Mouse (Mus musculus) G1E (cell line): ENCODE measurements at regions not wholly inside any gene's neighbourhood (a gene's known extent, or its start where the extent isn't known, plus 50 kb on each side); places are given as distances from the start of the nearest gene placed in this dataset.

Experiments
- ATAC-seq: 2 replicates; pipeline ENCODE4 v1.8.0; 2016; ENCODE audit warnings: mild to moderate bottlenecking; ENCODE audit not compliant: insufficient number of reproducible peaks, poor library complexity, low FRiP score, severe bottlenecking; ENCODE audit errors: extremely low read depth
- DNase-seq: peaks from one replicate; pipeline ENCODE4 v3.0.0; 2012; ENCODE audit warnings: low spot score
- H3K27me3 ChIP-seq: 2 replicates; pipeline ENCODE4 v1.6.1; 2012; ENCODE audit warnings: mild to moderate bottlenecking, low read length, inconsistent platforms; ENCODE audit not compliant: insufficient read depth
- H3K36me3 ChIP-seq: replicated peaks from 2 replicates; pipeline ENCODE3; 2012; ENCODE audit warnings: mild to moderate bottlenecking, inconsistent platforms
- H3K4me1 ChIP-seq: 2 replicates; pipeline ENCODE4 v1.6.1; 2012; ENCODE audit warnings: low read depth, low read length, inconsistent platforms, mixed read lengths; ENCODE audit not compliant: insufficient read depth
- H3K4me3 ChIP-seq: 2 replicates; pipeline ENCODE4 v1.5.1; 2012; ENCODE audit warnings: low read depth, mild to moderate bottlenecking, inconsistent platforms, low read length, moderate library complexity, mixed read lengths
- H3K9me3 ChIP-seq: replicated peaks from 2 replicates; pipeline ENCODE4 v1.6.1; 2012; ENCODE audit warnings: inconsistent platforms
- CTCF ChIP-seq: IDR thresholded peaks from 2 replicates; pipeline ENCODE4 v1.5.1; 2012; ENCODE audit warnings: low read depth, low read length, inconsistent platforms, mixed read lengths
- GATA1 ChIP-seq: IDR thresholded peaks from 2 replicates; pipeline ENCODE4 v1.6.1; 2012; ENCODE audit warnings: borderline replicate concordance, low read length, inconsistent platforms, mixed read lengths
- GATA2 ChIP-seq: IDR thresholded peaks from 2 replicates; pipeline ENCODE4 v1.6.1; 2012; ENCODE audit warnings: low read depth, low read length, inconsistent platforms, borderline replicate concordance
- POLR2AphosphoS5 ChIP-seq: IDR thresholded peaks from 2 replicates; pipeline ENCODE4 v1.6.1; 2012; ENCODE audit warnings: low read depth, low read length, inconsistent platforms; ENCODE audit not compliant: insufficient replicate concordance
- TAL1 ChIP-seq: conservative IDR thresholded peaks from 2 replicates; pipeline ENCODE4 v1.6.1; 2012; ENCODE audit warnings: low read depth, low read length, inconsistent platforms, mixed read lengths

GRCm38 (mm10) chr7:123733061-123733460 lies 232.8 kb upstream of the Zkscan2 start:
- no peaks in the 10 kb centered on the region for H3K27me3 ChIP-seq
- H3K36me3 ChIP-seq: no peaks in the 10 kb centered on the region
- H3K4me1 ChIP-seq: no peaks in the 10 kb centered on the region
- no peak overlapping the region for H3K4me3 ChIP-seq
- no peak for ATAC-seq
- no peak for DNase-seq
- H3K9me3 ChIP-seq: peaks cover 27% of the 10 kb centered on the region
- TF ChIP-seq TAL1: no peak
- no peak for TF ChIP-seq GATA2
- no peak for TF ChIP-seq CTCF
- no peak for TF ChIP-seq GATA1
- TF ChIP-seq POLR2AphosphoS5: no peak

- no peaks in the 10 kb centered on the region for H3K4me1 ChIP-seq
- TF ChIP-seq GATA1 (no peak), GATA2 (no peak), TAL1 (no peak), POLR2AphosphoS5 (no peak), CTCF (no peak)
- no peak overlapping the region for H3K4me3 ChIP-seq
- no peaks in the 10 kb centered on the region for H3K27me3 ChIP-seq
- H3K9me3 ChIP-seq: peaks cover 19% of the 10 kb centered on the region
- DNase-seq (no peak), ATAC-seq (no peak)
- no peaks in the 10 kb centered on the region for H3K36me3 ChIP-seq
Measured at GRCm38 (mm10) chr7:123747986-123748385, 234.7 kb upstream of the Hs3st4 start.

DNA sequence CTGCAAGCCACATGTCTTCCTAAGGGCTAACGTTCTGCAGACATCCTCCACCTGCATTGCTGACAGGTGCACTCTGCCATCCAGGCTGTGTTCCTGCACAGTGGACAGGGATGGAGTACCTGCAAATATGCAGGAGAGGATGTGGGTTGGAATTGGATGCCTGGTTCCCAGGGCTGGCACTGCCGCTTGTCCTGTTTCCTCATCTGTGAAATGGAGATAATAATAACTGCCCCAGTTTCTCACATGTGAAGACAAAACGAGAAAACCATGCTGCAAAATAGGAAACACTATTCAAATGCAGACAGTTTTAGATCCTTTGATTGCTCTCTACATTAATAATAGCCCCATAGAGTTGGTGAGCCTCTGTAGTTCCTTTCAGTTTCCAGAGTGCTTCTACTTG lies 229.4 kb upstream of the Hs3st4 start:
- no peak for TF ChIP-seq TAL1
- no peaks in the 10 kb centered on the region for H3K4me1 ChIP-seq
- peaks cover 34% of the 10 kb centered on the region for H3K9me3 ChIP-seq
- H3K36me3 ChIP-seq: no peaks in the 10 kb centered on the region
- no peaks in the 10 kb centered on the region for H3K27me3 ChIP-seq
- no peak for ATAC-seq
- H3K4me3 ChIP-seq: no peak overlapping the region
- DNase-seq: no peak

DNA sequence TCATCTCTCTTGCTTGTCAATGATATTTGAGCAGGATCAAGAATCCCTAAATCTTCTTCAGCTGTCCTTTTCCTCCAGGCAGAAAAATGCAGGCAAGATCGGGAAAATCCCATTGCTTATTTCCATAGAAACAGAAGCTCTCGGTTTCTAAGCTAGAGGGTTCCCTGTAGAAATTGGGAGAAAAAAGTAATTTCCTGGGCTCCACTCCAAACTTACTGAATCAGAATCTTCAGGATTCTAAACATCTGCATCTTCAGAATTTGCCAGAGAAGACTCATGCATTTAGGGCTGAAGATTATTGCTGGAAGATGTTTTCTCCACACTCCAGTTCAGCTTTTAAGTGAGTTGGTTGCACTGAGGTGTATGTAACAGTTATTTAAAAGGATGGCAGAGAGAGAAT lies 187.6 kb upstream of the Hs3st4 start:
- no peak overlapping the region for H3K4me3 ChIP-seq
- H3K36me3 ChIP-seq: no peaks in the 10 kb centered on the region
- H3K4me1 ChIP-seq: no peaks in the 10 kb centered on the region
- no peak for ATAC-seq
- H3K27me3 ChIP-seq: no peaks in the 10 kb centered on the region
- H3K9me3 ChIP-seq: peaks cover 8% of the 10 kb centered on the region; the same call in 1 of the 2 replicates
- DNase-seq: no peak
- no peak for TF ChIP-seq GATA1
- TF ChIP-seq CTCF: no peak
- TF ChIP-seq POLR2AphosphoS5: no peak
- no peak for TF ChIP-seq GATA2
- no peak for TF ChIP-seq TAL1

- Histone ChIP-seq H3K4me1 (no peaks in the 10 kb centered on the region), H3K9me3 (peaks cover 10% of the 10 kb centered on the region; the same call in 1 of the 2 replicates), H3K4me3 (no peak overlapping the region), H3K27me3 (no peaks in the 10 kb centered on the region), H3K36me3 (no peaks in the 10 kb centered on the region)
- DNase-seq: no peak
- TF ChIP-seq GATA1 (no peak), TAL1 (no peak), POLR2AphosphoS5 (no peak), CTCF (no peak), GATA2 (no peak)
- no peak for ATAC-seq
Measured at GRCm38 (mm10) chr7:123796096-123796495, 186.6 kb upstream of the Hs3st4 start.

GRCm38 (mm10) chr7:123805650-123806049 lies 177.0 kb upstream of the Hs3st4 start:
- ATAC-seq (no peak), DNase-seq (no peak)
- Histone ChIP-seq H3K9me3 (peaks cover 11% of the 10 kb centered on the region), H3K4me1 (no peaks in the 10 kb centered on the region), H3K27me3 (no peaks in the 10 kb centered on the region), H3K36me3 (no peaks in the 10 kb centered on the region), H3K4me3 (no peak overlapping the region)
- TF ChIP-seq CTCF: no peak
- TF ChIP-seq TAL1: no peak
- TF ChIP-seq GATA1: no peak
- TF ChIP-seq GATA2: no peak
- TF ChIP-seq POLR2AphosphoS5: no peak

DNA sequence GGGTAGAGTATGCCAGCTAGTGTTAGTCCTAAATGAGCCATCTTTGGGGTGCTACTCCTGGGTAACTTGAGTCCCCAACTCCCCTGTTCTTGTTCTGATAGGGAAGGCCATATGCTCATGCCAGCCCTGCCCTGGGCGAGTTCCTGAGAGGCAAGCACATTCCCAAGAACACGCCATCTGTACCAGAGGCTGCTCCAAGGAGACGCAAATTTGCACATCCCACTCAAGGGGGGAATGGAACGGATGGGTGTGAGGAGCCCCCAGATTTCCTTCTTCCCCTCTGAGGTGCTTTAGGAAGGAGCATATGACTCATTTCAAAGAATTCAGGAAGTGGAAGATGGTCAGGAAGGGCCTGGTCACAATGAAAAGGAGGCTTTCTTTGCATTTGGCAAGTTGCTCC lies 158.7 kb upstream of the Hs3st4 start:
- Histone ChIP-seq H3K4me1 (no peaks in the 10 kb centered on the region), H3K36me3 (no peaks in the 10 kb centered on the region), H3K4me3 (no peak overlapping the region), H3K27me3 (no peaks in the 10 kb centered on the region), H3K9me3 (peaks cover 49% of the 10 kb centered on the region)
- no peak for ATAC-seq
- DNase-seq: no peak
- TF ChIP-seq CTCF (no peak), TAL1 (no peak), GATA2 (no peak), POLR2AphosphoS5 (no peak), GATA1 (no peak)
